Mouse (Mus musculus) heart, embryonic 10.5 days (tissue): ENCODE results near the gene Cdk15. TPM values are rescaled to one million over a fixed set of nuclear protein-coding genes. Genes with fewer than 3 reads are reported as not detected.

ENCODE experiments used
- DNase-seq: peaks from one replicate; pipeline ENCODE4 v3.0.0-alpha.2; 2017; ENCODE audit warnings: low spot score
- H3K27ac ChIP-seq: fragments of 300-500 bp; sonication (generic); 2 replicates; pipeline ENCODE4 v1.5.1; 2016; ENCODE audit warnings: mild to moderate bottlenecking
- H3K27me3 ChIP-seq: fragments of 300-500 bp; sonication (generic); 2 replicates; pipeline ENCODE4 v1.6.1; 2016; ENCODE audit warnings: mild to moderate bottlenecking; ENCODE audit not compliant: poor library complexity, insufficient read depth, severe bottlenecking
- H3K36me3 ChIP-seq: fragments of 300-500 bp; sonication (generic); 2 replicates; pipeline ENCODE4 v1.6.1; 2016; ENCODE audit warnings: mild to moderate bottlenecking, moderate library complexity
- H3K4me1 ChIP-seq: fragments of 300-500 bp; sonication (generic); 2 replicates; pipeline ENCODE4 v1.6.1; 2016; ENCODE audit warnings: mild to moderate bottlenecking
- H3K4me3 ChIP-seq: fragments of 300-500 bp; sonication (generic); 2 replicates; pipeline ENCODE4 v1.5.1; 2016; ENCODE audit warnings: mild to moderate bottlenecking, moderate library complexity
- H3K9me3 ChIP-seq: fragments of 300-500 bp; sonication (generic); 2 replicates; pipeline ENCODE4 v1.6.1; 2016; ENCODE audit warnings: mild to moderate bottlenecking, moderate library complexity
- WGBS: fragments of 180-500 bp; shearing (Covaris S2); methylation state at CpG from one replicate; pipeline ENCODE4 v1.1.7; 2016; 5-methylcytosine and 5-hydroxymethylcytosine counted together
- polyA plus RNA-seq: library from polyadenylated mRNA; unstranded; fragments of >200 nt; fragmentation: Nextera tagmentation; extraction: Ambion mirVana; gene quantifications from 2 replicates; pipeline ENCODE4 v1.2.1, GENCODE M21; 2016

Cdk15 gene
- polyA plus RNA-seq, 1 experiment from 2014 or later, result 0.20 TPM

- H3K27me3 ChIP-seq, result no peaks in the 10 kb centered on the region
- no peaks in the 10 kb centered on the region for H3K9me3 ChIP-seq
- H3K4me1 ChIP-seq, result peaks cover 2% of the 10 kb centered on the region; the same call in 1 of the 2 replicates
- peak; percentile 87 for DNase-seq
- peak overlapping the region; percentile 93 for H3K27ac ChIP-seq
- under 1% methylated on average over 19 of the region's 19 CpGs for WGBS
- H3K36me3 ChIP-seq, result no peaks in the 10 kb centered on the region
- peak overlapping the region; percentile 95 for H3K4me3 ChIP-seq
These were observed 19.0 kb upstream of the Cdk15 start for GRCm38 (mm10) chr1:59237614-59238211.

DNA sequence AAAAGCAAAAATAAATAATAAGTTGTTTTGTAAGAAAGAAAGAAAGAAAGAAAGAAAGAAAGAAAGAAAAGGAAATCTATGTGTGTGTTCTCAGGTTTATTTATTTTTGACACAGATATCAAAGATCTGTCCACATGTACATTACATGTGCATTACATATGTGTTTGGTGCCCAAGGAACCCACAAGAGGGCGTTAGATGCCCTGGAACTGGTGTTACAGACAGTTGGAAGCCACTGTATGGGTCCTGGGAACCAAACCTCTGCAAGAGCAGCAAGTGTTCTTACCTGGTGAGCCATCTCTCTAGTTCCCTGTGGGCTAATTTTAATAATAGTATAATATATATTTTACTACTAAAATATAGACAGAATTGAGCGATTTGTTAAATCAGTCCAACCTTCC is 12.9 kb upstream of the Cdk15 start:
- H3K27ac ChIP-seq, result no peak overlapping the region
- H3K4me3 ChIP-seq, result no peak overlapping the region
- 64% methylated on average over 2 of the region's 2 CpGs for WGBS
- DNase-seq, result no peak
- H3K9me3 ChIP-seq, result no peaks in the 10 kb centered on the region
- no peaks in the 10 kb centered on the region for H3K36me3 ChIP-seq
- H3K27me3 ChIP-seq, result no peaks in the 10 kb centered on the region
- no peaks in the 10 kb centered on the region for H3K4me1 ChIP-seq

DNA sequence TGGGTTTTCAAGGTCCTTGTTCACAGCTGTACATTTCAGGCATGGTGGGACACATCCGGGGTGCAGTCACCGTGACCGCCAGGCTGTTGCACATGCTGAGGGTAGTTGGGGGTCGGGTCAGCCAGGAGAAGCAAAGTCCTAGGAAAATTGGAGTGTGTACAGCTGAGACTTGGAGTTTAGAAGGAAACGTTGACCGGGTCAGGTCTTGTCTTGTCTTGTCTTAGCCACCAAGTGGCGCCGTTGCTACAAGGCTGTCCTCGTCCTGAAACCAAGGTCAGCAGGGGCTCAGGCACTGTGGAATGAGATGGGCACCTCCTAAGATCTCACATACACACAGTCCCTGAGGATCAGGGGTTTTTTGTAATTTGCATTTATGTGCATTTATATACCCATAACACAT is 9.1 kb upstream of the Cdk15 start:
- Histone ChIP-seq H3K36me3 (no peaks in the 10 kb centered on the region), H3K9me3 (no peaks in the 10 kb centered on the region), H3K4me3 (no peak overlapping the region), H3K27me3 (no peaks in the 10 kb centered on the region), H3K27ac (no peak overlapping the region), H3K4me1 (no peaks in the 10 kb centered on the region)
- peak; percentile 77 for DNase-seq
- 4% methylated on average over 9 of the region's 9 CpGs for WGBS

DNA sequence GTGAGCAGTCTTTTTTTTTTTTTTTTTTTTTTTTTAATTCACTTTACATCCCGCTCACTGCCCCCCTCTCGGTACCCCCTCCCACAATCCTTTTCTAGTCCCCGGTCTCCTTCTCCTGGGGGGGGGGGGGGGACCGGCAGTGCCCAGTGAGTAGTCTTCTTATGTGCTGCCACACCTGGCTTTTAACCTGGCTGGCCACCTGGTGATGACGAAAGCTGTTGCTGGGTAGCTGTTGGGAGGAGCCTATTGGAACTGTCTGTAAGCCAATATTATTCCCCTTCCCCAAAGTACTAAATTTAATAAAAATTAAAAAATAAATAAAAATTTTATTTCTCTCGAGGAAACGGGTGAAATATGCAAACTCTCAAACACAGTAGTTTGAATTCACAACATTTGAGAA is 3.9 kb upstream of the Cdk15 start:
- H3K27me3 ChIP-seq, result peaks cover 6% of the 10 kb centered on the region; the same call in 1 of the 2 replicates
- WGBS, result 10% methylated on average over 5 of the region's 7 CpGs
- peaks cover 9% of the 10 kb centered on the region; the same call in 1 of the 2 replicates for H3K4me1 ChIP-seq
- no peaks in the 10 kb centered on the region for H3K9me3 ChIP-seq
- H3K4me3 ChIP-seq, result peak overlapping the region; percentile 49; the same call in 1 of the 2 replicates
- no peaks in the 10 kb centered on the region for H3K36me3 ChIP-seq
- H3K27ac ChIP-seq, result no peak overlapping the region
- DNase-seq, result peak; percentile 67

DNA sequence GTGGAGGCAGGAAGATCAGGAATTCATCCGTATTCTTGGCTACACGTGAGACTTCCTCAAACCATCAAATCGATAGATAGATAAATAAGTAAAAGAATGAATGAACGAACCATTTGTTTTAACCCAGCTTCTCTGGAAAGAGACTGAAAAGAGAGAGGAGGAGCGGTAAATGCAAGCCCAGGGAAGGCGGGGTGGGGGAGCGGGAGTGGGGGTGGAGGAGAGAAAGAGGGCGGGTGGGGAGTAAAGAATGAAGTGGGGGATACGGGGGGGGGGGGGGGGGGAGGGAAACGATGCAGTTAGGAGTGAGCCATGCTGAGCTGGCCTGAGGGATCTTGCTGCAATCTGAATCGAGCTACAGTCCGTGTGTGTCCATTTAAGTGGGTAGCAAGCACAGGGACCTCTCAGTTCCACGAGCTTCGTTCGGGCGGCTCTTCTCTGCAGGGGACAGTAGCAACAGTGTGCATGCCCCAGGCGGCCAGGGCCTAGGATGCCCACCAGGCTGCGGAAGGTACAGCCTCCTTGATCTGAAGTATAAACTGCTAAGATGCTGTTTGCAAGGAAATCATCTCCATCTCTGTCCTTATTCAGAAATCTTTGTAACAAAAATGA is 3.3 kb upstream of the Cdk15 start:
- Histone ChIP-seq H3K4me3 (peak overlapping the region; percentile 49), H3K9me3 (no peaks in the 10 kb centered on the region), H3K27ac (no peak overlapping the region), H3K27me3 (peaks cover 6% of the 10 kb centered on the region; the same call in 1 of the 2 replicates), H3K36me3 (no peaks in the 10 kb centered on the region), H3K4me1 (peaks cover 9% of the 10 kb centered on the region; the same call in 1 of the 2 replicates)
- peak; percentile 74 for DNase-seq
- WGBS, result 4% methylated on average over 18 of the region's 18 CpGs

DNA sequence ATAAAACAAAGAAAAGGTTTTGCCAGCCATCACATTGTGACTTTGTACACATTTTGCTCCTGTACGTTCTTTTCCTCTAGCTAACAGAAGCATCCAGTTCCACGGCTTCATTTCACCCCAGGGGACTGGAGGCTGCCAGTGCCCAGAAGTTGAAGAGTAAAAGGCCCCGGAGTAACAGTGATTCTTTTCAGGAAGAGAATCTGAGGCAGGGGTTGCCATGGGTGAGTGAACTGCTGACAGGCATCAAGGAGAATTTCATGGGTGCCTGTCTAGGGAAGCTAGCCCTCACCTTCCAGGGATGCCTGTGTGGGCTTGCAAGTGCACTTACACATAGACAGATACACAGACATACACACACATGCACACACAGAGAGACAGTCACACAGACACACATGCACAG is 1.0 kb downstream of the Cdk15 start:
- peak; percentile 46 for DNase-seq
- H3K9me3 ChIP-seq, result no peaks in the 10 kb centered on the region
- WGBS, result 50% methylated on average over 3 of the region's 3 CpGs
- no peak overlapping the region for H3K27ac ChIP-seq
- peaks cover 6% of the 10 kb centered on the region; the same call in 1 of the 2 replicates for H3K27me3 ChIP-seq
- H3K4me1 ChIP-seq, result peaks cover 9% of the 10 kb centered on the region; the same call in 1 of the 2 replicates
- H3K36me3 ChIP-seq, result no peaks in the 10 kb centered on the region
- H3K4me3 ChIP-seq, result no peak overlapping the region

GRCm38 (mm10) chr1:59268931-59269330 is 12.2 kb downstream of the Cdk15 start:
- H3K4me1 ChIP-seq, result peaks cover 10% of the 10 kb centered on the region; the same call in 1 of the 2 replicates
- no peaks in the 10 kb centered on the region for H3K27me3 ChIP-seq
- H3K4me3 ChIP-seq, result no peak overlapping the region
- H3K36me3 ChIP-seq, result no peaks in the 10 kb centered on the region
- no peaks in the 10 kb centered on the region for H3K9me3 ChIP-seq
- 35% methylated on average over 8 of the region's 8 CpGs for WGBS
- H3K27ac ChIP-seq, result no peak overlapping the region
- DNase-seq, result no peak

- Histone ChIP-seq H3K9me3 (no peaks in the 10 kb centered on the region), H3K27ac (no peak overlapping the region), H3K4me1 (peaks cover 10% of the 10 kb centered on the region; the same call in 1 of the 2 replicates), H3K27me3 (no peaks in the 10 kb centered on the region), H3K36me3 (no peaks in the 10 kb centered on the region), H3K4me3 (no peak overlapping the region)
- 75% methylated on average over 6 of the region's 6 CpGs for WGBS
- DNase-seq, result no peak
These were observed 12.8 kb downstream of the Cdk15 start for GRCm38 (mm10) chr1:59269466-59269865.

- H3K4me1 ChIP-seq, result peaks cover 10% of the 10 kb centered on the region; the same call in 1 of the 2 replicates
- H3K4me3 ChIP-seq, result no peak overlapping the region
- WGBS, result 47% methylated on average over 20 of the region's 20 CpGs
- peak overlapping the region; percentile 24; the same call in 1 of the 2 replicates for H3K27ac ChIP-seq
- no peak for DNase-seq
- H3K27me3 ChIP-seq, result no peaks in the 10 kb centered on the region
- H3K36me3 ChIP-seq, result no peaks in the 10 kb centered on the region
- H3K9me3 ChIP-seq, result no peaks in the 10 kb centered on the region
These were observed 13.4 kb downstream of the Cdk15 start for GRCm38 (mm10) chr1:59269951-59270689.

DNA sequence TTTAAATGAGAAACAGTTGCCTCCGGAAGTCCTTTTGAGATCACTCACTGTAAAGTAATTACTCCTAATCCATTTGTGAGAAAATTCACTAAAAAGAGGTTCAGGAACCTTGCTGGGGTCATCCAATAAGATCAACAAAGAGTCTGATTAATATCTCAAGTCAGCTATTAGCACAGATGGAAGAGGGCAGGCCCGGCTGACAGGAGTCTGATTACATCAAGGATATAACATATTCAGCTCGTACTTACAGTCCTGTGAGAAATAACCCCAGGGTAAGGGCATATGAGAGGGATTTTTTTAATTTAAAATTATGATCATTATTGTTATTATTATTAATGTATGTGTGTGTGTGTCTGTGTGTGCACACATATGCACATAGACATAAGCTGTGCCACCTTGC is 15.5 kb downstream of the Cdk15 start:
- WGBS, result 73% methylated on average over 3 of the region's 3 CpGs
- no peaks in the 10 kb centered on the region for H3K27me3 ChIP-seq

GRCm38 (mm10) chr1:59285880-59286279 is 29.2 kb downstream of the Cdk15 start:
- Histone ChIP-seq H3K4me1 (no peaks in the 10 kb centered on the region), H3K9me3 (no peaks in the 10 kb centered on the region)
- WGBS, result 81% methylated on average over 5 of the region's 5 CpGs

More for the DNA sequence above, 15.5 kb downstream of the Cdk15 start:
- H3K36me3 ChIP-seq, result no peaks in the 10 kb centered on the region
- DNase-seq, result no peak
- H3K9me3 ChIP-seq, result no peaks in the 10 kb centered on the region
- H3K27ac ChIP-seq, result no peak overlapping the region
- H3K4me3 ChIP-seq, result no peak overlapping the region
- peaks cover 10% of the 10 kb centered on the region; the same call in 1 of the 2 replicates for H3K4me1 ChIP-seq

GRCm38 (mm10) chr1:59286316-59286850 is 29.7 kb downstream of the Cdk15 start:
- H3K27ac ChIP-seq, result no peak overlapping the region
- DNase-seq, result no peak
- no peaks in the 10 kb centered on the region for H3K27me3 ChIP-seq
- no peaks in the 10 kb centered on the region for H3K36me3 ChIP-seq
- H3K4me3 ChIP-seq, result no peak overlapping the region
- no peaks in the 10 kb centered on the region for H3K4me1 ChIP-seq
- no peaks in the 10 kb centered on the region for H3K9me3 ChIP-seq
- WGBS, result 75% methylated on average over 13 of the region's 13 CpGs

More at GRCm38 (mm10) chr1:59285880-59286279, 29.2 kb downstream of the Cdk15 start:
- no peaks in the 10 kb centered on the region for H3K36me3 ChIP-seq
- DNase-seq, result no peak
- no peak overlapping the region for H3K4me3 ChIP-seq
- no peak overlapping the region for H3K27ac ChIP-seq
- no peaks in the 10 kb centered on the region for H3K27me3 ChIP-seq

- Histone ChIP-seq H3K4me3 (no peak overlapping the region), H3K27me3 (no peaks in the 10 kb centered on the region), H3K36me3 (no peaks in the 10 kb centered on the region), H3K4me1 (no peaks in the 10 kb centered on the region), H3K9me3 (no peaks in the 10 kb centered on the region), H3K27ac (no peak overlapping the region)
- DNase-seq, result no peak
- 57% methylated on average over 8 of the region's 8 CpGs for WGBS
These were observed 31.0 kb downstream of the Cdk15 start for GRCm38 (mm10) chr1:59287733-59288132.
